Mouse (Mus musculus) neural tube, embryonic 15.5 days (tissue): ENCODE results near the gene Map4k5. TPM values are rescaled to one million over a fixed set of nuclear protein-coding genes. Genes with fewer than 3 reads are reported as not detected.

Experiments used
- ATAC-seq: fragments of 200-750 bp; cut with Nextera tagmentation; 2 replicates; pipeline ENCODE4 v1.8.0; 2017; ENCODE audit warnings: mild to moderate bottlenecking, moderate TSS enrichment, moderate library complexity; ENCODE audit not compliant: low FRiP score
- H3K27ac ChIP-seq: fragments of 300-500 bp; sonication (generic); replicated peaks from 2 replicates; pipeline ENCODE4 v1.5.1; 2015; ENCODE audit warnings: mild to moderate bottlenecking, inconsistent platforms
- H3K27me3 ChIP-seq: fragments of 300-500 bp; sonication (generic); replicated peaks from 2 replicates; pipeline ENCODE4 v1.6.1; 2015; ENCODE audit warnings: inconsistent platforms
- H3K36me3 ChIP-seq: fragments of 300-500 bp; sonication (generic); 2 replicates; pipeline ENCODE4 v1.6.1; 2015; ENCODE audit warnings: inconsistent platforms
- H3K4me1 ChIP-seq: fragments of 300-500 bp; sonication (generic); 2 replicates; pipeline ENCODE4 v1.6.1; 2015; ENCODE audit warnings: inconsistent platforms
- H3K4me2 ChIP-seq: fragments of 300-500 bp; sonication (generic); 2 replicates; pipeline ENCODE4 v1.6.1; 2015; ENCODE audit warnings: inconsistent platforms, mild to moderate bottlenecking, moderate library complexity
- H3K4me3 ChIP-seq: fragments of 300-500 bp; sonication (generic); replicated peaks from 2 replicates; pipeline ENCODE4 v1.5.1; 2015; ENCODE audit warnings: mild to moderate bottlenecking, inconsistent platforms
- H3K9ac ChIP-seq: fragments of 300-500 bp; sonication (generic); replicated peaks from 2 replicates; pipeline ENCODE4 v1.6.1; 2015; ENCODE audit warnings: mild to moderate bottlenecking, inconsistent platforms
- H3K9me3 ChIP-seq: fragments of 300-500 bp; sonication (generic); replicated peaks from 2 replicates; pipeline ENCODE4 v1.6.1; 2016; ENCODE audit warnings: inconsistent platforms
- WGBS: fragments of 180-500 bp; shearing (Covaris S2); methylation state at CpG from one replicate; pipeline ENCODE4 v1.1.7; 2015; ENCODE audit warnings: mixed read lengths; 5-methylcytosine and 5-hydroxymethylcytosine counted together
- polyA plus RNA-seq: library from polyadenylated mRNA; unstranded; fragments of >200 nt; fragmentation: Nextera tagmentation; extraction: Ambion mirVana; gene quantifications from 2 replicates; pipeline ENCODE4 v1.2.1, GENCODE M21; 2015

The Map4k5 gene
- polyA plus RNA-seq, 1 experiment from 2014 or later, result 25.4 TPM

DNA sequence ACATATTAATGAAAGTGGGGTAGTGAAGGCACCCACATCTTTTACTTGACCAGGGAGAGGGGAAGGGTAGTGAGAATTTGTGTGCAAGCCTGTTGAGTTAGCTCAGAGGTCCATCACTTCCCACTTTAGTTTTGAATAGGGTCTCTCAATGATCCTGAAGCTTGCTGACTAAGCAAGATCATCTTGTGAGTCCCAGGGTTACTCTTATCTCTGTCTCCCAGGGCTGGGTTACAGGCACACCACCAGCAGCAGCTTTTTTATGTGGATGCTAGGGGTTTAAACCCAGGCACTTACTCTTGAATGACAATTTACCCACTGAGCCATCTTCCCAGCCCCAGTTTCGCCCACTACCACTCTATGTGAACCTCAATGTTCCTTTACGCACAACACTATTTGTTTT lies 35.4 kb downstream of the Map4k5 start:
- ATAC-seq, result no peak
- WGBS, result 95% methylated on average over 2 of the region's 2 CpGs

DNA sequence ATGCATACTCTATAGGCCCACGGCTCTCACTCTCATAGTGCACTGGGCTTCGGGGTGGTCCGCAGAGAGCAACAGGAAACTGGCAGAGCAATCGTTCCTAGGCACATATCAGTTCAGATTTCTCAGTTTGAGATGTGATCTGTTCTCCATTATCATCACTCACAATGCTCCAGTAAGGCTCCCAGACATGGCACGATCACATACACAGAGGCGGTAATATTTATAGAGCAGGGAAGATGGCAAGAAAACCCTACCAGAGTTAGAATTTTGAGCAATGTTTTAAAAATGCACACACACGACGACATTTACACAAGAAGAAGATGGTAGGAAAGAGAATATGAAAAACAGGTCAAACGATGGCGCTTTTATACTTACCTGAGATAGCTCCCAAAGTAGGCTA lies 36.6 kb downstream of the Map4k5 start:
- Histone ChIP-seq H3K4me1 (no peaks in the 10 kb centered on the region), H3K4me3 (no peak overlapping the region), H3K9me3 (no peaks in the 10 kb centered on the region), H3K27ac (no peak overlapping the region), H3K4me2 (no peak overlapping the region), H3K27me3 (no peaks in the 10 kb centered on the region), H3K36me3 (peaks cover 12% of the 10 kb centered on the region; the same call in 1 of the 2 replicates), H3K9ac (no peak overlapping the region)
- WGBS, result 96% methylated on average over 10 of the region's 10 CpGs
- no peak for ATAC-seq

More for the DNA sequence above, 35.4 kb downstream of the Map4k5 start:
- H3K27ac ChIP-seq, result no peak overlapping the region
- no peaks in the 10 kb centered on the region for H3K27me3 ChIP-seq
- no peaks in the 10 kb centered on the region for H3K4me1 ChIP-seq
- no peak overlapping the region for H3K9ac ChIP-seq
- peaks cover 9% of the 10 kb centered on the region; the same call in 1 of the 2 replicates for H3K36me3 ChIP-seq
- H3K4me3 ChIP-seq, result no peak overlapping the region
- H3K4me2 ChIP-seq, result no peak overlapping the region
- no peaks in the 10 kb centered on the region for H3K9me3 ChIP-seq

DNA sequence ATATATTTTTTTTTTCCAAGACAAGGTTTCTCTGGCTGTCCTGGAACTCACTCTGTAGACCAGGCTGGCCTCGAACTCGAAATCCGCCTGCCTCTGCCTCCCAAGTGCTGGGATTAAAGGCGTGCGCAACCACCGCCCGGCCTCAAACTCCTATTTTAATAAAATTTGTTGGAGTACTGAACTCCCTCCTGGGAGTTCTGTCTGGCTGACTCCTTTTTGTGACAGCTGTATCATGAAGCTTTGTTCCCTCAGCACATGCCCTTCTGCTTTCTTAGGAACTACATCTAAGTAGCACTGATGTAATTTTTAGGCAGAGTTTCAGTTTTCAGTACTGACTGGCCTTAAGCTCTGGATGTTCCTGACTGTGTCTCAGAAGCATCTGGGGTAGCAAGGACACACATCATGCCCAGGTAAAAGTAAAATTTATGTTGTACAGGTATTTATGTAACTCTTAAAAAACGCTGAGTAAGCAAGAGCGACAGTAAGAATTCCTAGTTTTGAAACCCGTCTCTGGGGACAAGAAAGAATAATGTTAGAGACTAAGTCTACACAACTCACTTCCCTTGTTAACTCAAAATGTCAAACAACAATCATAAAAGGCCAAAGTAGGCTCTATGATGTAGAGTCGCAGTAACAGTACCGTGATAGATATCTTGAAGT lies 37.2 kb downstream of the Map4k5 start:
- Histone ChIP-seq H3K9ac (no peak overlapping the region), H3K4me1 (no peaks in the 10 kb centered on the region), H3K27ac (no peak overlapping the region), H3K36me3 (peaks cover 12% of the 10 kb centered on the region; the same call in 1 of the 2 replicates), H3K27me3 (no peaks in the 10 kb centered on the region), H3K4me2 (no peak overlapping the region), H3K9me3 (no peaks in the 10 kb centered on the region), H3K4me3 (no peak overlapping the region)
- no peak for ATAC-seq
- WGBS, result 97% methylated on average over 12 of the region's 12 CpGs

DNA sequence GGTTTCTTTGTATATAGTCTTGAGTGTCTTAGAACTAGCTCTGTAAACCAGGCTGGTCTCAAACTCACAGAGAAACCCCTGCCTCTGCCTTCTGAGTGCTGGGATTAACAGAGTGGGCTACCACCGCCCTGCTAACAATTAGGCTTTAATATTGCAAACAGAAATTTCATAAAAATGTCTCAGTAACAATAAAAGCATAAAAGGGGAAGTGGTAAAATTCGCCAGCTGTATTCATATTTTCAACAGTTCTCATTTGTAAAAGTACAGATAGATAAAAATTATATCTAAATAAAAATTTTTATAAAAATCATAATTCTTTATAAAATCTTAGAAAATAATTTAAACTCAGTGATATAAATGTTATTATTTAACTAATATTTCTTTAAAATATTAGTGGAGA lies 39.1 kb downstream of the Map4k5 start:
- H3K4me2 ChIP-seq, result no peak overlapping the region
- no peak overlapping the region for H3K4me3 ChIP-seq
- H3K27ac ChIP-seq, result no peak overlapping the region
- no peak for ATAC-seq
- H3K9me3 ChIP-seq, result no peaks in the 10 kb centered on the region
- H3K27me3 ChIP-seq, result no peaks in the 10 kb centered on the region
- WGBS, result 95% methylated on average over 2 of the region's 2 CpGs
- no peaks in the 10 kb centered on the region for H3K4me1 ChIP-seq
- H3K36me3 ChIP-seq, result peaks cover 18% of the 10 kb centered on the region
- no peak overlapping the region for H3K9ac ChIP-seq

DNA sequence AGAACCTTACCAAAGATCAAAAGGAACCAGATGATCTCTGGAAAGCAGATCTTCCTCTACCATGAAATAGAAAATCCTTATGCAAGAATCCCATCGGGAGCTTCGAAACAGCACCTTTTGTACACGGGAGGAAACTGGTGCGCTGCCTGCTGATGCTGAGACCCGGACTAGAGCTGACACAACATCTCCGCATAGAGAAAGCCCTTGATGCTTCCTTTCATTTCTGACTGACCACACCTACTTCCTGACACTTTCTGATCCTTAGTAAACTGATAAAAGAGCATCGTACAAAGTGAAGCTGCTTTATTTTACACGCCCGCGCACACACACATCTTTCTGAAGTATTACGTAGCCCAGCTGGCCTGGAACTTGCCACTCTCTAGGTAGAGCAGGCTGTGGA lies 39.6 kb downstream of the Map4k5 start:
- H3K27me3 ChIP-seq, result no peaks in the 10 kb centered on the region
- H3K36me3 ChIP-seq, result peaks cover 20% of the 10 kb centered on the region
- no peak overlapping the region for H3K4me3 ChIP-seq
- H3K9me3 ChIP-seq, result no peaks in the 10 kb centered on the region
- WGBS, result 88% methylated on average over 11 of the region's 11 CpGs
- H3K4me1 ChIP-seq, result no peaks in the 10 kb centered on the region
- no peak overlapping the region for H3K4me2 ChIP-seq
- H3K9ac ChIP-seq, result no peak overlapping the region
- no peak for ATAC-seq
- no peak overlapping the region for H3K27ac ChIP-seq

DNA sequence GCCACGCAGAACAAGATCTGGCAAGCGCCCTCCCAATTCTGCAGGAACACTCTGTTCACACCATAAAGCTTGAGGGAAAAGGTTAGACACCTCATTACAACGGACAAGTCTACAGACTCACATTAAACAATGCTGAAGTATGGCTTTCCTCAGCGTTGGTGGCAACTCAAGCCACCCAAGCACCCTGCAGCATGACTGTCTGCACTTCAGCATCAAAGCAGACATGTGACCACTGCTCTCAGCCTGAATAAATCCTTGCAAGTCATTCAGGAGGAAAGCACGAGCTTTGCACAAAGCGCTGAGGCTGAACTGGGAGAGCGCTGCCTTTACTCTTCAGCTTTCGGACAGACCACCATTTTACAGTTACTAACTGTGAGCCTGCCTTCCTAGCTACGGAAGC lies 40.7 kb downstream of the Map4k5 start:
- Histone ChIP-seq H3K4me1 (no peaks in the 10 kb centered on the region), H3K9me3 (no peaks in the 10 kb centered on the region), H3K4me2 (no peak overlapping the region), H3K27me3 (no peaks in the 10 kb centered on the region), H3K4me3 (no peak overlapping the region), H3K9ac (no peak overlapping the region), H3K36me3 (peaks cover 22% of the 10 kb centered on the region), H3K27ac (no peak overlapping the region)
- ATAC-seq, result no peak
- WGBS, result 79% methylated on average over 9 of the region's 9 CpGs

DNA sequence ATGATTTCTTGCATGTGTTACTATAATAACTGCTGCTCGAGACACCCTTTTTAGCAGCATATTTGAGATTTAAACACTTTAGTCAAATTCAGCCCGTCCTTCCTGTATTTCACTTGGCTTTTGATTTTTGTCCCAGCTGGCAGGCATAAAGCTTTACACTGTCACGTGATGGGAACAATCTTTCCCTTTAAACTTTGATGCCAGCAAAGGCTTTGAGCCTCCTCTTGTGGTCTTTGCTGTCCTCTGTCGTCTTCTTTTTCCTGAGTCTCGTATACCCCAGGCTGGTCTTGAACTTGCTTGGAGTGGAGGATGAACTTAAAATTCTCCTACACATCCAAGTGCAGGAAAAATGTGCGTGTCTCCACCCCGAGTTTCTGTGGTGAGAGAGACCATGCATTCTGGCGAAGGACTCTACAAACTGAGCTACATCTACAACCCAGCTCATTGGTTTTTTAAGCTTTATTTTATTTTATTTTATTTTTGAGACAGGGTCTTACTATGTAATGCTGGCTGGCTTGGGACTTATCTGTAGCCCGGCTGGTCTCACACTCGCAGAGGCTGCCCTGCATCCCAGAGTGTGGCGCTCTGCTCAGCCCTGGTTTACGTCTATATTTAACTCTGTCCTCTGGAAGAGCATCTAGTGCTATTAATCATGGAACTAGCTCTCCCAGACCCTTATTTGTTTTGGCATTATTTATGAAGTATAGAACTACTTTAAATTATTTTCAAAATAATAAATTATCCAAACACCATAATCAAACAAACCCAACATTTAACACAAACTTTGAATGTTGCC lies 44.7 kb downstream of the Map4k5 start:
- 85% methylated on average over 12 of the region's 12 CpGs for WGBS
- H3K4me1 ChIP-seq, result peaks cover 6% of the 10 kb centered on the region; the same call in 1 of the 2 replicates
- H3K36me3 ChIP-seq, result peaks cover 22% of the 10 kb centered on the region
- no peaks in the 10 kb centered on the region for H3K27me3 ChIP-seq
- H3K4me3 ChIP-seq, result no peak overlapping the region
- ATAC-seq, result no peak
- H3K9me3 ChIP-seq, result no peaks in the 10 kb centered on the region
- H3K27ac ChIP-seq, result no peak overlapping the region
- H3K4me2 ChIP-seq, result no peak overlapping the region
- H3K9ac ChIP-seq, result no peak overlapping the region

DNA sequence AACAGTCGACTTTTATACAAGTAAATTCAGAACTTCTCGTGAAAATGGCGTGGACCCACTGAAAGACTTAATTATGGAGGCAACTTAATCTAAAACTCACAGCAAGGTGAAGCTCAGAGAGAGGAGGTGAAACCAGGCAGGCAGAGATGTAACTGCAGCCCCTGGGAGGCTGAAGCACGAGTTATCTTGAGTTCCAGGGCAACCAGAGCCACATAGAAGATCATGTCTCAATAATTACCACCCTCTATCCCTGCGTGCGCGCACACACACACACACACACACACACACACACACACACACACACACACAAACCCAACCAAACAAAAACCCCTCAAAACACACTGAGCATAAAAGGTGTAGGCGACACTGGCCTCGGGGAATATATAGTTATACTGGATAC lies 46.5 kb downstream of the Map4k5 start:
- H3K27me3 ChIP-seq, result no peaks in the 10 kb centered on the region
- no peaks in the 10 kb centered on the region for H3K9me3 ChIP-seq
- H3K27ac ChIP-seq, result no peak overlapping the region
- peaks cover 25% of the 10 kb centered on the region for H3K36me3 ChIP-seq
- ATAC-seq, result no peak
- no peak overlapping the region for H3K9ac ChIP-seq
- no peak overlapping the region for H3K4me3 ChIP-seq
- no peak overlapping the region for H3K4me2 ChIP-seq
- H3K4me1 ChIP-seq, result peaks cover 6% of the 10 kb centered on the region; the same call in 1 of the 2 replicates
- WGBS, result 95% methylated on average over 9 of the region's 9 CpGs

DNA sequence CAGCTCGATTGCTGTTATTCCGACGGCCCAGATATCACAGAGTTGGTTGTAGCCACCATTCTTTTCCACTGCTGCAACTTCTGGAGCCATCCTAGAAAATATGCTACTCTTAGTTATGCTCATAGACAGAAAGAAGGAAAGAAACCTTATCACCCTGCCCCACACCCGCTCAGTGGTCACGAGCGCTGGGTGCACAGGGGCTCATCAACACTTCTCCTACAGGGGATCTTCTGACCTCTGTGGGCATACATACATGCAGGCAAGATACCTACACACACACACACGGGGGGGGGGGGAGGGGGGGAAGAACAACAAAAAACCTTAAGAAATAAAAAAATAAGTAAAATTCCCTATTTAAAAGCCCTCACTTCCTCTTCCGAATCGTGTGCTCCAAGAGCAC lies 47.3 kb downstream of the Map4k5 start:
- no peak overlapping the region for H3K4me3 ChIP-seq
- peaks cover 6% of the 10 kb centered on the region; the same call in 1 of the 2 replicates for H3K4me1 ChIP-seq
- no peak overlapping the region for H3K27ac ChIP-seq
- peaks cover 27% of the 10 kb centered on the region for H3K36me3 ChIP-seq
- H3K4me2 ChIP-seq, result no peak overlapping the region
- whole genome bisulfite sequencing, result 90% methylated on average over 9 of the region's 9 CpGs
- no peak for ATAC-seq
- H3K9me3 ChIP-seq, result no peaks in the 10 kb centered on the region
- H3K9ac ChIP-seq, result no peak overlapping the region
- no peaks in the 10 kb centered on the region for H3K27me3 ChIP-seq

DNA sequence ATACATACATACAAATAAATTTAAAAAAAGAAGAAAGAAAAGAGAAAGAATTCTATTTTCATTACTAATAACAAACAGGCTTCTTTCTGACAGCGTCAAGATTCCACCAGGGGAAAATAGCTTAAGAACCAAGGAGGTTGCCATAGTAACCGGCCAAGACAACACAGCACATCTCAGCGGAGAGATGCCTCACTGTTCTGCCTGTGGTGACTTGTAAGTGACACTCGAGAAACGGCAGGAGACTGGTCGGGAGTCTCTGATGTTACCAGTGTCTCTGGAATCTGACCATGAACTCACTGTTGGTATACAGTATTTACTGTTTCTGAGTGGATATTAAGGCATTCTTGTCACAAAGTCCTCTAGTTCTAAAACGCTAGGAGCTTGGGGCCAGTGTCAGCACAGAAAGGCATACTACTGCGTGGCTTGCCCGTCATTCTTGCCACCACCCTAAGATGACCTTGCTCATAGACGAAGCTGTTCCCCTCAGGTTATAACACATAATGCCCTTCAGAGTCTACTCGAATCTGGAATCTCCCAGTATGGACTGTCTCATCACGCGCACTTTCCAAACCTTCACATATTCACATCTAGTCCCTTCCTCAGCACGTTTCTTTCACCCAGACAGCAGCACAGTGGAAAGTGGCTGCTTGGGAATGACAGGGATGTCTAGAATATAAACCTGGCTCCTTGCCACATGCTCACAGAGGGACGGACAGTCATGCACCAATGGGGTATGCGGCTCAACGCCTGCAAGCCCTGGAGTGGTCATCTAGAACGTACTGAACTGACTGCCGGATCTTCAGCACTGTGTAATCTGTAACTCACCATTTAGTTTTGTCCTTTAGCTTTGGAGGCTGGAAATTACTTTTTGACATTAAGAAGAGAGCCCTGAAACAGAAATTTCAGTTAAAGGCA lies 49.2 kb downstream of the Map4k5 start:
- Histone ChIP-seq H3K27me3 (no peaks in the 10 kb centered on the region), H3K27ac (0 out of 2 replicates have a peak overlapping the region, but pooled peaks have one; percentile 51), H3K36me3 (peaks cover 29% of the 10 kb centered on the region), H3K9me3 (no peaks in the 10 kb centered on the region), H3K4me1 (peaks cover 6% of the 10 kb centered on the region; the same call in 1 of the 2 replicates), H3K4me2 (no peak overlapping the region), H3K4me3 (no peak overlapping the region), H3K9ac (no peak overlapping the region)
- peak; percentile 86; the same call in 1 of the 2 replicates for ATAC-seq
- WGBS, result 51% methylated on average over 19 of the region's 19 CpGs

DNA sequence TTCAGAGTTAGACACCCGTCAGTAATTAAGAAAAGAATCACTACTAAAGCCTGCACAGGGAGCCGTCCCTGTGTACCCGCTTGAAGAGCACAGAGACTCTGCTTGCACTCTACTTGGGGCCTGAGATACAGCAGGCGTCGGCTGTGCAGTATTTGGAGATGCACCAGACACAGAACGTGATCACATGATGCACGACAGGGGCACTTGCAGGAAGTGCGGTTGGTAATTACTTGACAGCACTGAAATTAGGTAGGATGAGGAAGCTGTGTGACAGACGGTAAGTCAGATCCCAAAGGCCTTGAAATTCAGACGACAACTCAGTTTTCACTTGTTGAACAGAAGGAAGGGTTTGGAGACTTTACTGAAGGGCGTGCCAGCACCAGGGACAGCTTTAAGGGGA lies 54.6 kb downstream of the Map4k5 start:
- no peak overlapping the region for H3K9ac ChIP-seq
- H3K4me3 ChIP-seq, result no peak overlapping the region
- H3K27ac ChIP-seq, result no peak overlapping the region
- no peak for ATAC-seq
- no peaks in the 10 kb centered on the region for H3K27me3 ChIP-seq
- H3K4me2 ChIP-seq, result no peak overlapping the region
- peaks cover 33% of the 10 kb centered on the region for H3K36me3 ChIP-seq
- no peaks in the 10 kb centered on the region for H3K9me3 ChIP-seq
- 82% methylated on average over 11 of the region's 11 CpGs for WGBS
- no peaks in the 10 kb centered on the region for H3K4me1 ChIP-seq
